In the genomic region with DNA sequence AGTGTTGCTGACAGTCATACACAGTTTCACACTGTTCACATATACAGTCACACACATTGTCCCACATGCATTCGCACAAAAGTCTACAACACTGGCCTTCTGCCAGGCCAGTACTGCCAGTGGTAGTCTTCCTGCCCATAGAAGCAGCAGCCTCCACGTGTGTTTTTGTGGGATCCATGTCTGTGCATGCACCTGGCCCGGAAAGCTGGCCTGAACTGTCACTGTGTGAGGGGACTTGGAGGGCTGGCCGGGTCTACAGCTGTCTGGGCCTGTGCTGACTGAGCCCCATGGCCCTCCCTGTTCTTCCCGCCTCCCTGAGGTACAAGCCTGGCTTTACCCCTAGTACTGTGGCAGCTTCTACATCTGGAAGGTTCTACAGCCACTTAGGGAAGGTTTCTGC, we compare ENCODE assay signal across 1 mouse cellular context.
TF ChIP-seq lines count a peak whose summit lies in the region.

No protein-coding gene starts in this region.

TF ChIP-seq in CH12.LX, 34 proteins besides CTCF, POLR2A, EP300 and RAD21:
- 0 out of 2 replicates have a peak, but pooled peaks have one; percentile 14 for TF ChIP-seq NRF1 (IDR thresholded peaks at IDR 0.05; ENCODE audit: low read depth, low read length)
- TF ChIP-seq MAX (IDR thresholded peaks at IDR 0.05; ENCODE audit: low read length), result peak; percentile 69
- no peak for TF ChIP-seq USF1 (IDR thresholded peaks at IDR 0.05; ENCODE audit: low read depth, low read length)
- 0 out of 2 replicates have a peak, but pooled peaks have one; percentile 37 for TF ChIP-seq CHD2 (IDR thresholded peaks at IDR 0.05; ENCODE audit: low read length)
- TF ChIP-seq ZKSCAN1 (IDR thresholded peaks at IDR 0.05; ENCODE audit: borderline replicate concordance, low read depth, low read length), result no peak
- TF ChIP-seq MXI1 (IDR thresholded peaks at IDR 0.05; ENCODE audit: low read depth, low read length), result peak; percentile 55
